Mouse (Mus musculus) cerebellum, adult 8-10 months (tissue): Measurements from ENCODE around the gene Tgfbr3l.

Experiments
- DNase-seq: peaks from one replicate; pipeline ENCODE4 v3.0.0; 2022

Tgfbr3l gene

GRCm38 (mm10) chr8:4269609-4270008 is 21.6 kb downstream of the Tgfbr3l start:
- no peak for DNase-seq

GRCm38 (mm10) chr8:4275275-4276110 is 27.5 kb downstream of the Tgfbr3l start, which contains the start of gene Timm44:
Gene Timm44 (minus strand): TSS chr8:4275913.
- DNase-seq, result peak; percentile 94

- no peak for DNase-seq
Measured at GRCm38 (mm10) chr8:4276111-4276465, 28.1 kb downstream of the Tgfbr3l start.

GRCm38 (mm10) chr8:4292738-4293137 is 44.7 kb downstream of the Tgfbr3l start:
- DNase-seq, result no peak

GRCm38 (mm10) chr8:4297822-4298221 is 49.8 kb downstream of the Tgfbr3l start:
- no peak for DNase-seq
